Comparison of ENCODE assay signal across 8 mouse cellular contexts in the genomic region with DNA sequence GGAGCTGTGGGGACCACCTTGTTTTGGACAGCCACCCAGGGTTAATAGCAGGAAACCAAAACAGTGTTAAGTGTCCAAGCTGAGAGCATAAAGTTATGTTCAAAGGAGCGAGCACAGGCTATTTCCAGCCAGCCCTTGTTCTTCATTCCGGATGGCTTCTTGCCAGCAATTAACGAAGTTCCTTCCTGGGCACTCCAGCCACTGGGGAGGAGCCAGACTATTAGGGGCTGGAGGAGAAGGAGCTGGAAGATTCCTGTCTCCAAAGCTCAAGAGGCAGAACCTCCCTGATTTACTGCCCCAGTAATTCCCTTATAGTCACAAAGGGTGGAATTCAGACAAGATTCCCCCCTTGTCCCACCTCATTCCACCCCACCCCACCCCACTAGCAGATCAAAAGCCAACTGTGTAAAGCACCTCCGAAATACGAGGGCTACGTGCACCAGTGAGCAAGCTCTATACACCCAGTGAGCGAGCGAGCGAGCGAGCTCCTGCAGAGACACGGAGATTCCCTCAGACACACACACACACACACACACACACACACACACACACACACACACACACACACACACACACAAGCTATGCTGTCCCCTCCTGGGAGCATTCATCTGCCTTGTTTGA.
A peak's percentile ranks its signal among the peaks of the same experiment; 100 is the strongest.
DNase-seq lines count a peak whose midpoint lies in the region.

No protein-coding gene starts in this region.

- peak; percentile 50 for DNase-seq in embryo, embryonic 10 days (ENCODE audit: low spot score)
- no peak for DNase-seq in embryo, embryonic 9.5 days (ENCODE audit: extremely low spot score)
- peak; percentile 47 for DNase-seq in embryo, embryonic 10.5 days (ENCODE audit: low spot score)
- peak; percentile 16 to 17 for DNase-seq in heart, postnatal 36 days
- peak; percentile 70 to 80 for DNase-seq in kidney, postnatal 4 days
- peak; percentile 40 for DNase-seq in mesoderm, embryonic 11.5 days (ENCODE audit: low read depth, low spot score)
- no peak for DNase-seq in gastrocnemius, postnatal 14 days
- no peak for DNase-seq in thymus, postnatal 25 days

- intact Hi-C loops in heart, postnatal 36 days (cut with DNase I): no loop called here
- intact Hi-C loops in gastrocnemius, postnatal 14 days (cut with DNase I; ENCODE audit: low total_unique reads): no loop called here

Comparison
In these comparisons a context has a peak if more than half of its experiments do, and no peak if none do; other contexts are left out.
1. DNase-seq: peak in embryo, embryonic 10 days (single experiment), embryo, embryonic 10.5 days (single experiment), heart, postnatal 36 days (2 of 2), kidney, postnatal 4 days (2 of 2) and mesoderm, embryonic 11.5 days (single experiment); none in embryo, embryonic 9.5 days (single experiment), gastrocnemius, postnatal 14 days (single experiment) and thymus, postnatal 25 days (single experiment).